Mouse (Mus musculus): ENCODE data around the gene Wdfy2. TPM values are rescaled to one million over a fixed set of nuclear protein-coding genes. Genes with fewer than 3 reads are reported as not detected.

The Wdfy2 gene
- total RNA-seq, 2 experiments from 2014 or later, result 8.1 to 8.6 TPM

GRCm38 (mm10) chr14:62915146-62915685, 77.7 kb downstream of the Wdfy2 start:
- intact Hi-C loops (cut with DNase I), result no loop called here
- no peak for DNase-seq

DNA sequence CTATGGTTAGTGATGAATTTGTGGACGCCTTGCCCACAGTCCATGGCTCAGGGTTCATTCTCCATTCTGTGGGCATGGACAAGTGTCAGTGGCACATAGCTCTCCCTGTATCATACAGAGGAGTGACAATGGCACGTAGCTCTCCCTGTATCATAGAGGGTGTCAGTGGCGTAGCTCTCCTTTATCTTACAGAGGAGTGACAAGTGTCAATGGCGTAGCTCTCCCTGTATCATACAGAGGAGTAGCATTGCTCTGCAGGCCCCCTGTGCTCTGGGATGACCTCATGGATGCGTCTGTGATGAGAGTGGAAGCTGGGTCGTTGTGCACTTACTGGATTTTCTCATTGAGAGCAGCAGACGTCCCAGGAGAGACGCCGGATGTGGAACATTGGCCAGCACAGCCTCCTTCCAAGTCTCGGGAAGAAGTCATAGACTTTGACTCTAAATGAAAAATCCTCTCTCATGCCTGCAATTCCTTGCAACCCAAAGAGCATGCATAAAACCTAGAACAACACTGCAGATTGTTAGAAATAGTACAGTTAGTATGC, 79.1 kb downstream of the Wdfy2 start:
- peak in 1 of 2 experiments; percentile 44 for DNase-seq
- intact Hi-C loops (cut with DNase I), result no loop called here

DNA sequence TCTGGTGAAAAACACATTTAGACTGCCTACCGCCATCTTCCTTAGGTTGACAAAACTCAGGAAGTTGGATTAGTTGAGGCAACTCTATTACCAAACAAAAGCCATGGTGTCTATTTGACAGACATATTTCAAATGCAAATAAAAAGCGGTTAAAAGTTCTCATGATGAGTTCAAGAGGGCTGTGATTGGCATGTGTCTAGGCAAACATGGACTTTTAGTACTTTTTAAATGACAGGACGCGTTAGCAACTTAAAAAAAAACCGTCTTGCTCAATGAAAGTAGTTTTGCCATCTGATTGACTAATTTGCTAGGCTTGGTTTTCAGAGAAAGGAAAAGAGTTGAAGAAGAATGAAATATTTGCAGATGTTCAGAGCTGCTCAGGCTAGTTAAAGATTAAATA, 83.9 kb downstream of the Wdfy2 start:
- DNase-seq, result no peak
- intact Hi-C loops (cut with DNase I), result no loop called here

DNA sequence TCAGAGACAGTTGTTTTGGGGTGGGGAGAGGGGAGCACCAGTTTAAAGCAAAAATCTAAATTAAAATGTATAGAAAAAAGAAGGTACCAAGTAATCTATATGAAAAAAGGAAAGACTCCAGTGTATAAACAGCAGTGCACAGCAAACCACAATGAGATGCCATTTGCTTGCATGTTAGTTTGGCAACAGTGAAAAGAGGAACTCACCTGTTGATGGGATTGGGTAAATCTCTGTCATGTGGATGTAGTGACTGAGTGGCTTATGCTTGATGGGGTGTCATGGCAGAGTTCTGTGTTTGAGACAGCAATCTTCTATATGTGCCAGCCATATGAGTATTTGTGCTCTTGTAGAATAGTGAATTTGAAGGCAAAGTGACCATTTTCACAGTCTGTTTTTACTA, 85.2 kb downstream of the Wdfy2 start:
- DNase-seq, result no peak
- intact Hi-C loops (cut with DNase I), result no loop called here

GRCm38 (mm10) chr14:62924800-62925199, 87.3 kb downstream of the Wdfy2 start:
- DNase-seq, result no peak
- intact Hi-C loops (cut with DNase I), result no loop called here

DNA sequence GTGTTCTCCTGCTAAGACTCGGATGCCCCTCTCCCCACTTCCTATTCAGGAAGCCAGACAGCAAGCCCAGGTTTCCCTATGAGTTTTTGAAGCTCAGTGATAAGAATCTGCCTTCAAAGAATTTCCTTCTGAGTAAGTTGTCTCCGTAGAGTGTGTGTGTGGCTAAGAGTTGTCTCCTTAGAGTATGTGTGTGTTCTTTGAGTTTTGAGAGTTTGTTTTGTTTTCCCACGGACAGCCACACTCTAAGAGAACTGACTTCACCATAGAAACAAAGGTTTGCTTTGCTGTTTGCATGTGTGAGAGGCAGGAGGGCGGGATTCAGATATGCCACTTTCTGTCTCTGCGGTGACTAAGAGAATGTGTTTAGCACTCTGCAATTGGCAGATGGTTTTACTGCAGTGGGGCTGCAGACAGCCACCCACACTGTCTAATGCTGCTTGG, 90.6 kb downstream of the Wdfy2 start:
- intact Hi-C loops (cut with DNase I), result no loop called here
- DNase-seq, result no peak

GRCm38 (mm10) chr14:62935361-62935760, 97.9 kb downstream of the Wdfy2 start:
- intact Hi-C loops (cut with DNase I), result loop anchor here (5.0 kb wide), 2 partner anchors 173 to 443 kb away; partner anchors contain the start of gene Ints6
- DNase-seq, result no peak

- peak in 1 of 2 experiments; percentile 19 for DNase-seq
- intact Hi-C loops (cut with DNase I), result loop anchor here (2.0 to 5.0 kb wide), 3 partner anchors 100 to 445 kb away; partner anchors contain the start of genes Ints6 and Wdfy2
These were observed 99.3 kb downstream of the Wdfy2 start for GRCm38 (mm10) chr14:62936631-62937380.

- DNase-seq, result peak in 1 of 2 experiments; percentile 22
- intact Hi-C loops (cut with DNase I), result loop anchor here (2.0 to 5.0 kb wide), 3 partner anchors 101 to 445 kb away; partner anchors contain the start of genes Ints6 and Wdfy2
These were observed 100.2 kb downstream of the Wdfy2 start for GRCm38 (mm10) chr14:62937675-62938074.

GRCm38 (mm10) chr14:62939435-62939834, 102.0 kb downstream of the Wdfy2 start:
- intact Hi-C loops (cut with DNase I), result loop anchor here (5.0 kb wide), 2 partner anchors 177 to 447 kb away; partner anchors contain the start of gene Ints6
- no peak for DNase-seq

GRCm38 (mm10) chr14:62940383-62941074, 103.1 kb downstream of the Wdfy2 start:
- intact Hi-C loops (cut with DNase I), result no loop called here

GRCm38 (mm10) chr14:62946794-62947193, 109.3 kb downstream of the Wdfy2 start:
- intact Hi-C loops (cut with DNase I), result no loop called here
- DNase-seq, result no peak

More at GRCm38 (mm10) chr14:62940383-62941074, 103.1 kb downstream of the Wdfy2 start:
- peak; percentile 50 to 62 for DNase-seq

- intact Hi-C loops (cut with DNase I), result no loop called here
- no peak for DNase-seq
These were observed 118.6 kb downstream of the Wdfy2 start for GRCm38 (mm10) chr14:62956091-62956490.

GRCm38 (mm10) chr14:62963632-62964031, 126.2 kb downstream of the Wdfy2 start:
- DNase-seq, result no peak
- intact Hi-C loops (cut with DNase I), result loop anchor here (10.0 kb wide), 1 partner anchor 251 kb away; no protein-coding TSS in a partner anchor

DNA sequence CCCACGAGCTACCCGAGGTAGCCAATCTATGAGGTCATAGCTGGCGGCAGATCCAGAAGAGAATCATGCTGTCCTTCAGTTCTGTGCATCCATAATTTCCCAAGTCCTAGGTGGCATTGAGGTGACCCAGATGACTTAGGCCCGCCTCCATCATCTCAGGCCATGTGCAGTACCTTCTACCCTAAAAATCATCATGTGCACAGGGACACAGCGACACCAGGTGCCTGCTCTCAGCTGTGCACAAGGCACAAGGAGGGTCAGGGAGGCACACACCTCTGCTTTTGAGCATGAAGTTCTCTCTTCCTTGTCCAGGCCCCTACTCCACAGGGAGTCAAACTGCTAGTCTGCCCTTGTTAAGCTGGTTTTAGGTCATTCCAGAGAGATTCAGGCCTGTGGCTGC, 127.9 kb downstream of the Wdfy2 start:
- intact Hi-C loops (cut with DNase I), result loop anchor here (10.0 kb wide), 1 partner anchor 249 kb away; no protein-coding TSS in a partner anchor
- no peak for DNase-seq

GRCm38 (mm10) chr14:62965811-62966520, 128.5 kb downstream of the Wdfy2 start:
- no peak for DNase-seq
- intact Hi-C loops (cut with DNase I), result loop anchor here (10.0 kb wide), 1 partner anchor 249 kb away; no protein-coding TSS in a partner anchor

DNA sequence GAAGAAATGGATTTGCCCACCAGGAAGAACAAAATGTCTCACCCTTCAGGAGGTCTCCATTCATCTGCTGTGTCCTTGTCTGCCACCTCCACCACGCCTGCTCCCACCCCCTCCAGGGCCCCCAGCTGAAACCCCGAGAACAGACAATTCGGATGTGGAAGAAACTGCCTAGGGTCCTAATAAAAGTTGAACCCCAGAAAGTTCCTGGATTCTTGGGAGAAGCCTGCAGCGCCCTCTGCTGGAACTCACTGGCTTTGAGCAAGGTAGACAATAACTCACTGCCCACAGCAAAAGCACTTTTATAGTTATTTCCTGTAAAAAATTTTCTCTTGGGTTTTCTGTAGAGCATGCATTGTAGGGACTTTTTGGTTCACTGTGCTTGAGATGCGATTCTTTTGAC, 137.6 kb downstream of the Wdfy2 start:
- intact Hi-C loops (cut with DNase I), result loop anchor here (5.0 to 10.0 kb wide), 4 partner anchors 90 to 483 kb away; partner anchors contain the start of gene Wdfy2
- peak; percentile 73 to 83 for DNase-seq

DNA sequence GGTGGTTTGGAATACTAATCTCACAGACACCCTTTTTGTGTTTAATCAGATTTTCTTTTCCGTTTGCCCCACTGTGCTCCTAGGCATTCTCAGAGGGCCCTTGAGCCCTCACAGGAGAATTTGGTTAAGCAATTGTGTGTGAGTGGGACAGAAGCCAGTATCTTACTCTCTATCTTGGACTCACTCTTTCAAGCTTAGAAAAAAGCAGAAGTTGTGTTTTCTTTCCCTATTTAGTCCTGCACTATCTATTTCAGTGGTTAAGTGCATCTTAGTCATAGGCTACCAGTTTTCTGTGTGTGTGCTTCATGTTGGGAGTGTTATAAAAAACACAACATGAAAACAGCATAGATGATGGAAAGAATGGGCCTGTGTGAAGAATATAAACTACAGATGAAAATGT, 142.3 kb downstream of the Wdfy2 start:
- no peak for DNase-seq
- intact Hi-C loops (cut with DNase I), result loop anchor here (5.0 to 10.0 kb wide), 4 partner anchors 95 to 488 kb away; partner anchors contain the start of gene Wdfy2

GRCm38 (mm10) chr14:62984410-62984809, 146.9 kb downstream of the Wdfy2 start, which contains the start of gene Defb48:
Gene Defb48 (minus strand): TSS chr14:62984510.
- intact Hi-C loops (cut with DNase I), result no loop called here
- DNase-seq, result no peak

DNA sequence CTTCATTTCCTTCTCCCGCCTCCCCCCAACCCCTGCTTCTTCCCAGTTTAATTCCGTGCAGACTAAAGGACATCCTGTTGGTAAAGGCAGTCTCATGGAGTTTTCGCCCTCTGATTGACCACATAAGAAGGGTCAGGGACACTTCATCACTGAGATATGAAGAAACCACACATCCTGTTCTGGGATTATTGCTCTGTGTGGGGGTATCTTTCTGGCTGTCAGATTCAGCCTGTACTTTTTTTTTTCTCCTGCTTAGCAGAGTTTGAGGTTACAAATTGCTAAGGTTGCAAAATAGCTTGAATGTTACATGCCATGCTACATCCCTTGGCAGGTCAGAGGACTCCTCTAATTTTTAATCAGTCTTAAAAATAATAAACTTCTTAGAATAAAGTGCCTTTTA, 153.8 kb downstream of the Wdfy2 start:
- DNase-seq, result no peak
- intact Hi-C loops (cut with DNase I), result no loop called here

Data from heart, postnatal 14 days (tissue).